Mouse (Mus musculus) liver, postnatal 0 days (tissue): ENCODE measurements around the gene Sec14l4.
"Not testable (repeated sequence)": the region's sequence is repeated elsewhere in the genome, so short reads cannot be mapped to it uniquely, and the experiment has no call there.

Experiments
- CTCF ChIP-seq: sonication (generic); IDR thresholded peaks from 2 replicates; pipeline ENCODE4 v1.5.1; 2016; ENCODE audit warnings: antibody characterized with exemption, low read depth
- EP300 ChIP-seq: IDR thresholded peaks from 2 replicates; pipeline ENCODE4 v1.6.1; 2016; ENCODE audit warnings: antibody characterized with exemption, low read depth, mild to moderate bottlenecking

GRCm38 (mm10) chr11:4022111-4022510, 9.2 kb upstream of the Sec14l4 start:
- not testable (repeated sequence) for TF ChIP-seq CTCF, EP300
